Mouse (Mus musculus): ENCODE measurements around the gene Atg4a. TPM values are rescaled to one million over a fixed set of nuclear protein-coding genes. Genes with fewer than 3 reads are reported as not detected.

The Atg4a gene
- total RNA-seq, 1 experiment from 2014 or later: 32.5 TPM

DNA sequence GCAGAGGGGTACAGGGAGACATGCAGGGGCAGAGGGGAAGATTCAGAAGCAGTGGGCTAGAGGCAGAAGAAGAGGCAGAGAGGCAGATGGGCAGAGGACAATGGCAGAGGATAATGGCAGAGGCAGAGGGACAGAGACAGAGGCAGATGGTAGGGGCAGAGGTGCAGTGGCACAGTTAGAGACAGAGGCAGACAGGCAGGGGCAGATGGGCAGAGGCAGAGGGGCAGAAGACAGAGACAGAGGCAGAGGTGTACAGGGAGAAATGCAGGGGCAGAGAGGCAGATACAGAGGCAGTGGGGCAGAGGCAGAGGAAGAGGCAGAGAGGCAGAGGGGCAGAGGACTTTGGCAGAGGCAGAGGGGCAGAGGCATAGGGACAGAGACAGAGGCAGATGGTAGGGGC is 194.5 kb downstream of the Atg4a start:
- ATAC-seq (replicated peaks; ENCODE audit: insufficient number of reproducible peaks, low FRiP score, low TSS enrichment, poor library complexity, severe bottlenecking): peak; percentile 50; the same call in 1 of the 2 replicates

DNA sequence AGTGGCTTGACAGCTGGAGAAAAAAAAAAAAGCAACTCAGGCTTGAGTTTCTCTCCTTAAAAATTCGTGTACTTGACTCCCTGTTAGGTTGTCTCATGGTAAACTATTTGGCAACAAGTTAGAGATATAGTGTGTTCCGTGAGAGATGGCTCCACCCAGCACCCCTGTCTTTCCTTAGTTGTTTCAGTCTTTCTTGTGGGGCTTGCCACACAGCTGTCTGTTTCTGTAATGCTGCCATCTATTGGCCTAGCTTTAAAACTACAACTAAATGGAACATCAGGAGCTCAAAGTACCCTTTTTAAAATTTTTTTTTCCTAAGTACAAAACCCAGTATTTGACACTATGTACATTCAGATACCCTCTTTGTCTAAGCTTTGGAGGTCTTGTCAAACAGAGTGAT is 200.0 kb downstream of the Atg4a start:
- ATAC-seq (replicated peaks; ENCODE audit: insufficient number of reproducible peaks, low FRiP score, low TSS enrichment, poor library complexity, severe bottlenecking): no peak

DNA sequence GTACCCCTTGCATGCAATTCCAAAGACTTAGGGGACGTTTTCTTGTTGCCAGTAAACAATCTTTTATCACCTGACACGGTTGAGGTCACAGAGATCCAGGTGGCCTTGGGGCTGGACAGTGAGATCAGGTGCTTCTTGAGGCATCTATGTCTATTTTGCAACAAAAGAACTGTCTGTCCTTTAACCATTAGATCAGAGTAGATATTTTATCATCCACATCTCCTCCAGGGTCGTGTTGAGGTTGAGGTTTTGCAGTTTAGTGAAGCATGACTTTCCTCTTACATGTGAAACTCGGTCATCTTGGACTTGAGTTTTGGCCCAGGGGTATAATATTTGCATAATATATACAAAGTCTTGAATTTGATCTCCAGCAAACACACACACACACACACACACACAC is 200.9 kb downstream of the Atg4a start:
- ATAC-seq (replicated peaks; ENCODE audit: insufficient number of reproducible peaks, low FRiP score, low TSS enrichment, poor library complexity, severe bottlenecking): no peak

DNA sequence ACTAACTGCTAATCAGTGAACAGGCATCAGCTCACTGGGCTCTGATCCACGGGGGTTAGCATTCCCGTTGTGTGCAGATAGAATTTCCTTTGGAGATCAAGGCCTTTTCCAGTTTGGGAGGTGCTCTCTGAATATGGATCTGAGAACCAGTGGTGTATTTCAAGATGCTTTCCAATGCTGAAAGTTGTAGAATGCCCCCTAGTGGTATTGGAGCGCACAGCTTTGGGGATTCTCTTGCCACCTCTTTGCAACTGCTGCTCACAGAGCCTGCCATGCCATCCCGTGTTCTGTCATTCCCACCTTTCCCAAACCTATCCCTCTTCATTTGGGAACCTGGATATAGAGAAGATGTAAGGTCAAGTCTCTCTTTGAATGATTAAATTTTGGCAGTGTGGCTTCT is 201.5 kb downstream of the Atg4a start:
- no peak for ATAC-seq (replicated peaks; ENCODE audit: insufficient number of reproducible peaks, low FRiP score, low TSS enrichment, poor library complexity, severe bottlenecking)

DNA sequence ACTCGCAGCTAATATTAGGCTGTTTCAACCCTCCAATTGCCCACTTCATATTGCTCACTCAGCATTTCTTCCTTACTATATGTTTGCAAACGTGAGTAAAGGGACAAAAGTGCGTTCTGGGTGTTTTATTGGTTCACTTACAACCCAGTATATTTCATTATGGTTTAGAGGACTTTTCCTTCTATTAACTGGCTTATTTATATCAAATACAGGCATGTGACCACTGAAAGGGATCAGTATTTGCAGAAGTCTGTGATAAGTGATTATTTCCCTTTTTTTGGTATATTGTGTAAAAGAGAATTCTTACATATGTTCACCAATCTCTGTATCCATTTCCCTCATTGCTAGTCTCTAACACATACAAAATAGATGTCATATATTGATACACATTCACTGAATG is 203.7 kb downstream of the Atg4a start:
- no peak for ATAC-seq (replicated peaks; ENCODE audit: insufficient number of reproducible peaks, low FRiP score, low TSS enrichment, poor library complexity, severe bottlenecking)

DNA sequence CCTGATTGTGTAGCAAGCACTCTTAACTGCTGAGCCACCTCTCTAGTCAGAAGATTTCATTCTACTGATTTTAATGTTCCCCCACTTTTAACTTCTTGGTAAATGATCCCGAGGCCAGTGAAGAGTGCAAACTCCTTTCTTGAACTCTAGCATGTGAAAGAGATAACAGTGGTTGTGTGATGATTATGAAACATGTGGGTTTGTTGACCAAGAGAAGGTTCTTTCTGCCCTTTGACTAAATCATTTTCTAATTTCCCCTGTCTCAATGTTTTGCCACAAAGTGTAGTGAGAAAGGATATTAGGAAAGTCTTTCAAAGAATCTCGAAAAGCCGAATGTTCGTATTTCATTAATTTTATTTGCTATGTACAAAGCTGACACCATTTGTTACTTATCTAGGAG is 208.4 kb downstream of the Atg4a start:
- no peak for ATAC-seq (replicated peaks; ENCODE audit: insufficient number of reproducible peaks, low FRiP score, low TSS enrichment, poor library complexity, severe bottlenecking)

DNA sequence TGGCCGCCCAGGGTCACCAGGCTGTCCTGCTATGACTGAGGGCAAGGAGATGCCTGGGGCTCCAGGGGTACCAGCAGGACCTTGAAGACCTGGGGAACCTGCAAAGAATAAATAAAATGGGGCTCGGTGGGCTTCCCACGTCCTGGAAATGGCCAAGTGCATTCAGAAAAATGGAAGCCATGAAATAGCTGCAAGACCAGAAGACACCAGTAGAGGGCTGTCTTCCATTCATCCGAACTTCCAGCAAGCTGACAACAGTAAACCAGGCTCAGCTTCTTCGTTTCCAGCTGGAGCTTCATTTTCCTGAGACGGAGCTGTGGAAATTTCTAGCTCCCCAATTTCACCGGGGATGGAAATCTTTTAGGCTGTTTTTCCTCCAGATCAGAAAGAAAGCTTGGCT is 218.6 kb downstream of the Atg4a start:
- no peak for ATAC-seq (replicated peaks; ENCODE audit: insufficient number of reproducible peaks, low FRiP score, low TSS enrichment, poor library complexity, severe bottlenecking)

DNA sequence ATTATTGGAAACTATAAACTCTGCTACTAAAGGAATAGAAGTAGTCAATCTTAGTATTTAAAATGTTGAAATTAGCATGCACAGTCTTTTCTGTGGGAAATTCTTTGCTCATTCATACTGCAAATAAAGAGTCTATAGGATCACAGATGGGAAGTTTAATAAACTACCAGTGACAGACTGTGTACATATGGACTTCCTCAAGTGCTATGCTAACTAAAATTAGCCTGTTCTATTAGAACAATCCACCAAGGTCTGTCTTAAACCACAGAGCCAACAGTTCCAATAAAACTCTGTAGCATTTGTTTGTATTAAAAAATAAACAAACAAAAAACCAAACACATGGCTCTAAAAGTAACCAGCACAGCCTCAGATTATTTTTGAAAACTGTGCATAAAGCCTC is 238.3 kb downstream of the Atg4a start:
- no peak for ATAC-seq (replicated peaks; ENCODE audit: insufficient number of reproducible peaks, low FRiP score, low TSS enrichment, poor library complexity, severe bottlenecking)

DNA sequence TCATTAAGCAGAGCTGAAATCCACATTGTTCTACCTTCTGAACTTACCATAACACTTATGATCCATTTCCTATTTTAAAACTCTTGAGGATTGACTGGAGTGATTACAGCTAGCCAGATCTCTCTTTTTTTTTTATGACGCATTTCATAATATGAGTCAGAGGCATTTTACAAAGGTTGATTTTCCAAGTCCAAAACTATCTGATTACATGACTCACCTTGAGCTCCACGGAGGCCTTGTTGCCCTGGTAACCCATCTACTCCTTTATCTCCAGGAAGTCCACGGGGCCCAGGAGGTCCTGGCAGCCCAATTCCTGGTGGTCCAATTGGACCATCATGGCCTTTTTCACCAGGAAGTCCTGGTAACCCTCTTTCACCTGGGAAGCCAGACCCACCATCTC is 242.3 kb downstream of the Atg4a start:
- no peak for ATAC-seq (replicated peaks; ENCODE audit: insufficient number of reproducible peaks, low FRiP score, low TSS enrichment, poor library complexity, severe bottlenecking)

DNA sequence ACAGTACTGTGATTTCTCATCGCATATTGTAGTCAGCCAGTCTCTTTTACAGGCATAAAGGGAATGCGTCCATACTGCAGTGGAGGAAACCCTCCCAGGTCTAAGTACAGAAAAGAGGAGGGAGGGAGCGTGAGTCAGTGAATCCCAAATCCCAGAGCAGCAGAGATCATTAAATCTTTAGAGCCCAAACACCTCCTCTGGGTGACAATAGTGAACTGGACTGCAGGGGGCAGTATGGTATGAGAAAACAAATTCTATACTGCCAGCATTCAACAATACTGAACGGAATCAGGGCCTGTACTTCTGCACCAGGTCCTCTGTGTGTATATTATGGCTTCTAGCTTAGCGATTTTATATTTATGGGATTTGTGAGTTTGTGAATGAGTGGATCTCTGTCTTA is 256.1 kb downstream of the Atg4a start:
- ATAC-seq (replicated peaks; ENCODE audit: insufficient number of reproducible peaks, low FRiP score, low TSS enrichment, poor library complexity, severe bottlenecking): no peak

Other genes starting within 250 kb of the Atg4a start
- not detected in 3 replicates for gene Tex13b, start 143.5 kb upstream of the Atg4a start, total RNA-seq (2017)
- not detected in 3 replicates for gene Vsig1, start 49.3 kb upstream of the Atg4a start, total RNA-seq (2017)
- gene Psmd10, start 179 bp upstream of the Atg4a start, total RNA-seq (2017): 36.5 to 48.1 TPM (median 45.6 TPM) in 3 replicates